Mouse (Mus musculus) liver, embryonic 16.5 days (tissue): ENCODE results near the gene Zfp408. TPM values are rescaled to one million over a fixed set of nuclear protein-coding genes. Genes with fewer than 3 reads are reported as not detected.
"Not testable (repeated sequence)": the region's sequence is repeated elsewhere in the genome, so short reads cannot be mapped to it uniquely, and the experiment has no call there.

Experiments
- ATAC-seq: fragments of 200-750 bp; cut with Nextera tagmentation; 2 replicates; pipeline ENCODE4 v1.8.0; 2017; ENCODE audit warnings: low read depth, mild to moderate bottlenecking, moderate number of reproducible peaks, moderate library complexity
- H3K27ac ChIP-seq: fragments of 300-500 bp; sonication (generic); 2 replicates; pipeline ENCODE4 v1.5.1; 2014; ENCODE audit warnings: mild to moderate bottlenecking, low read length
- H3K27me3 ChIP-seq: fragments of 300-500 bp; sonication (generic); 2 replicates; pipeline ENCODE4 v1.6.1; 2014; ENCODE audit warnings: low read depth, low read length, mixed read lengths; ENCODE audit not compliant: control insufficient read depth, insufficient read depth
- H3K36me3 ChIP-seq: fragments of 300-500 bp; sonication (generic); 2 replicates; pipeline ENCODE4 v1.6.1; 2014; ENCODE audit warnings: mild to moderate bottlenecking; ENCODE audit not compliant: control insufficient read depth, insufficient read depth
- H3K4me1 ChIP-seq: fragments of 300-500 bp; sonication (generic); 2 replicates; pipeline ENCODE4 v1.6.1; 2014; ENCODE audit warnings: low read depth, low read length, mixed read lengths; ENCODE audit not compliant: control insufficient read depth
- H3K4me2 ChIP-seq: fragments of 300-500 bp; sonication (generic); 2 replicates; pipeline ENCODE4 v1.6.1; 2014; ENCODE audit warnings: low read depth, low read length, mixed read lengths
- H3K4me3 ChIP-seq: fragments of 300-500 bp; sonication (generic); 2 replicates; pipeline ENCODE4 v1.5.1; 2014; ENCODE audit warnings: low read depth, mild to moderate bottlenecking, low read length
- H3K9ac ChIP-seq: fragments of 300-500 bp; sonication (generic); 2 replicates; pipeline ENCODE4 v1.6.1; 2014; ENCODE audit warnings: low read depth, low read length
- H3K9me3 ChIP-seq: fragments of 300-500 bp; sonication (generic); replicated peaks from 2 replicates; pipeline ENCODE4 v1.6.1; 2016; ENCODE audit warnings: low read length; ENCODE audit not compliant: control insufficient read depth
- WGBS: fragments of 180-500 bp; shearing (Covaris S2); extraction: QIAGEN DNeasy Blood & Tissue Kit; methylation state at CpG from one replicate; pipeline ENCODE4 v1.1.7; 2014; ENCODE audit not compliant: insufficient replicate concordance; 5-methylcytosine and 5-hydroxymethylcytosine counted together
- polyA plus RNA-seq: library from polyadenylated mRNA; unstranded; fragments of >200 nt; fragmentation: Nextera tagmentation; extraction: Ambion mirVana; gene quantifications from 2 replicates; pipeline ENCODE4 v1.2.1, GENCODE M21; 2015

Zfp408 gene
- polyA plus RNA-seq, 1 experiment from 2014 or later = 3.3 TPM

DNA sequence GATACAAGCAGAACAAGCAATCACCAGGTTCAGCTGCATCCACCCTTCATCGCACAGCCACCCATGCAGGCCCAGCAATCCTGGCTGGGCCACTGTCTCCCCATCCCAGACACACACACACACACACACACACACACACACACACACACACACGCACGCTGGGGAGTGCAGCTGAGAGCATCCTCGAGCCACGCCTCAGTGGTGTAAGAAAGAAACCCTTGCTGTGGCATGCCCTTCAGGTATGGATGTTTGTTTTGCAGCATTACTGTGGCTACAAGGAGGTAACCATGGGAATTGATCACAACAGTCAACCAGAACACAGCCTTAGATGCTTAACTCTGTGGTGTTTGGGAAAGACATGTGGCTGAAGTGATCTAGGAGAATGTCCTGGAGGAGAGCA lies 17.3 kb downstream of the Zfp408 start:
- peaks cover 21% of the 10 kb centered on the region for H3K4me1 ChIP-seq
- no peak overlapping the region for H3K4me3 ChIP-seq
- H3K4me2 ChIP-seq = no peak overlapping the region
- 67% methylated on average over 5 of the region's 5 CpGs for WGBS
- no peaks in the 10 kb centered on the region for H3K9me3 ChIP-seq
- no peak overlapping the region for H3K27ac ChIP-seq
- no peaks in the 10 kb centered on the region for H3K27me3 ChIP-seq
- H3K36me3 ChIP-seq = no peaks in the 10 kb centered on the region
- H3K9ac ChIP-seq = no peak overlapping the region
- ATAC-seq = no peak

DNA sequence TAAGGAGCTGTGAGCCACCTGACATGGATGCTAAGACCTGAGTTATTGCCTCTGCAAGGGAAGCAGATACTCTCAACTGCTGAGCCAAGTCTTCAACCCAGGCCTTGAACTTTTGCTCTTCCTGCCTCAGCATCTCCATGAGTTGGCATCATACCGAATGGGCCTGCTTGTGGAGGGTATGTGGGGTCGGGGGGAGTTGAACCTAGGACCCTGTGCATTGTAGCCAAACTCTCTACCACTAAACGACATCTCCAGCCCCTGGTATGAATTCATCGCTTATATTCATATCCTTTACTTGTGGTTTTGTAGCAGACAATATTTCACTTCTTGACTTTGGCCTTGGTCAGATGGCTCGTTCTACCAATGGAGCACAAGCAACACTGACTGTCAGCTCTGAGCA lies 17.8 kb downstream of the Zfp408 start:
- Histone ChIP-seq H3K27ac (no peak overlapping the region), H3K4me3 (no peak overlapping the region), H3K36me3 (no peaks in the 10 kb centered on the region), H3K4me1 (peaks cover 21% of the 10 kb centered on the region), H3K27me3 (no peaks in the 10 kb centered on the region), H3K9ac (no peak overlapping the region), H3K9me3 (no peaks in the 10 kb centered on the region), H3K4me2 (no peak overlapping the region)
- WGBS = 66% methylated on average over 5 of the region's 5 CpGs
- ATAC-seq = no peak

GRCm38 (mm10) chr2:91630384-91630783 lies 19.2 kb downstream of the Zfp408 start:
- WGBS = 79% methylated on average over 12 of the region's 12 CpGs
- no peak overlapping the region for H3K4me2 ChIP-seq
- H3K9ac ChIP-seq = no peak overlapping the region
- H3K4me1 ChIP-seq = peaks cover 11% of the 10 kb centered on the region
- ATAC-seq = no peak
- H3K9me3 ChIP-seq = no peaks in the 10 kb centered on the region
- no peak overlapping the region for H3K27ac ChIP-seq
- no peak overlapping the region for H3K4me3 ChIP-seq
- H3K36me3 ChIP-seq = no peaks in the 10 kb centered on the region
- no peaks in the 10 kb centered on the region for H3K27me3 ChIP-seq

DNA sequence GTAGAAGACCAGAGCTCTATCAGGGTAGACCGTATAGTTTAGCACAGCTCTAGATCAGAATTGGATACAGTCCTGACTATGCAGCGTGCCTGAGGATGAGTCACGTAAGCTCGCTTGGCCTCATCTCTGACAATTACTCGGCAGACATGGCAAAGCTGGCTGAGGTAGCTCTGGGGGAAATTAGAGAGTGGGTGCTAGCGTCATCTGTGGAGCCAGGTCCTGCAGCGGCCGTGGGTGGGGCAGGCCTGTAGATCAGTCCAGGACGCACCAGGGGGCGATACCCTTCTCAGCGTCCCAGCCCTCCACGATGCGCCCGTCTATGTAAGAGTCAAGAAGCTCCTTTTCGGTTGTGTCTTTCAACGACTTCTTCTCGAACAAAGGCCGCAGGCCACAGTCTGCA lies 19.9 kb downstream of the Zfp408 start:
- Histone ChIP-seq H3K4me1 (peaks cover 4% of the 10 kb centered on the region), H3K4me3 (no peak overlapping the region), H3K9ac (no peak overlapping the region), H3K4me2 (no peak overlapping the region), H3K9me3 (no peaks in the 10 kb centered on the region), H3K36me3 (no peaks in the 10 kb centered on the region), H3K27me3 (no peaks in the 10 kb centered on the region), H3K27ac (no peak overlapping the region)
- 77% methylated on average over 18 of the region's 18 CpGs for WGBS
- ATAC-seq = no peak

- no peaks in the 10 kb centered on the region for H3K9me3 ChIP-seq
These were observed 21.4 kb downstream of the Zfp408 start for GRCm38 (mm10) chr2:91628171-91628570.

DNA sequence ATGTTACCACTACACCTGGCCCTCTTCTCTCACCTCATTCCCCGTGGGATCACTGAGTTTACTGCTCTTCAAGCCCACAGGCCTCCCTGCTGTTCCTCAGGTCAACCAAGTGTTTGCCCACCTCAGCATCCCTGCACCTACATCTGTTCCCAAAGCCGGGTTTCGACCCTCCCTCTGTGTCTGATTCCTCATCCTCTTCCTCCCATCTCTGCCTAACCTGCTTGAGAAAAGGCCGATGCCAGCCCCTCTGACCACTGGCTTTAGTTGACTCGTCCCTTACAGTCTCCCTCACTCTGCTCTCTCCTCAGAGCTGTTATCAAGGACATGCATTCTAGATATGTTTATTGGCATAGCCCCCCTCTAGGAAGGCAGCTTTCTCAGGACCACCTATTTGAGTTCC lies 22.1 kb downstream of the Zfp408 start:
- no peak overlapping the region for H3K4me3 ChIP-seq
- no peaks in the 10 kb centered on the region for H3K27me3 ChIP-seq
- no peak for ATAC-seq
- no peaks in the 10 kb centered on the region for H3K4me1 ChIP-seq
- H3K27ac ChIP-seq = no peak overlapping the region
- H3K4me2 ChIP-seq = no peak overlapping the region
- no peak overlapping the region for H3K9ac ChIP-seq
- no peaks in the 10 kb centered on the region for H3K9me3 ChIP-seq
- 61% methylated on average over 5 of the region's 5 CpGs for WGBS
- H3K36me3 ChIP-seq = peaks cover 10% of the 10 kb centered on the region

More at GRCm38 (mm10) chr2:91628171-91628570, 21.4 kb downstream of the Zfp408 start:
- 0 out of 2 replicates have a peak, but pooled peaks cover 6% of the 10 kb centered on the region for H3K36me3 ChIP-seq
- no peak for ATAC-seq
- no peak overlapping the region for H3K27ac ChIP-seq
- H3K27me3 ChIP-seq = no peaks in the 10 kb centered on the region
- H3K4me3 ChIP-seq = no peak overlapping the region
- H3K4me1 ChIP-seq = no peaks in the 10 kb centered on the region
- no peak overlapping the region for H3K9ac ChIP-seq
- H3K4me2 ChIP-seq = no peak overlapping the region
- whole genome bisulfite sequencing = 68% methylated on average over 8 of the region's 8 CpGs

GRCm38 (mm10) chr2:91623366-91623765 lies 26.2 kb downstream of the Zfp408 start:
- not testable (repeated sequence) for H3K27me3 ChIP-seq, H3K4me1 ChIP-seq, H3K9me3 ChIP-seq, H3K4me3 ChIP-seq, ATAC-seq, H3K27ac ChIP-seq, H3K4me2 ChIP-seq, H3K9ac ChIP-seq
- H3K36me3 ChIP-seq = peaks cover 32% of the 10 kb centered on the region
- 83% methylated on average over 7 of the region's 7 CpGs for WGBS

GRCm38 (mm10) chr2:91622356-91622755 lies 27.2 kb downstream of the Zfp408 start:
- Histone ChIP-seq H3K9ac (no peak overlapping the region), H3K4me3 (no peak overlapping the region), H3K9me3 (no peaks in the 10 kb centered on the region), H3K36me3 (peaks cover 38% of the 10 kb centered on the region), H3K4me1 (no peaks in the 10 kb centered on the region), H3K4me2 (no peak overlapping the region), H3K27ac (no peak overlapping the region), H3K27me3 (no peaks in the 10 kb centered on the region)
- 84% methylated on average over 5 of the region's 5 CpGs for WGBS
- no peak for ATAC-seq

DNA sequence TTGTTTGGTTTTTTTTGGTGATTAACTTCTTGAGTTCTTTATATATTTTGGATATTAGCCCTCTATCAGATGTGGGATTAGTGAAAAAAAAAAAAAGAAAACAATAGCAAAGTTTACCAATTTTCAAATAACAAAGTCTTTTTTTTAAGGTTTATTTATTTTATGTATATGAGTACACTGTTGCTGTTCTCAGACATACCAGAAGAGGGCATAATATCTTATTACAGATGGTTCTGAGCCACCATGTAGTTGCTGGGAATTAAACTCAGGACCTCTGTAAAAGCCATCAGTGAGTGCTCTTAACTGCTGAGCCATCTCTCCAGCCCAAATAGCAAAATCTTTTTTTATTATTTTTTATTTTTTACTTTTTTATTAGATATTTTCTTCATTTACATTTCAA lies 40.2 kb downstream of the Zfp408 start:
- peaks cover 23% of the 10 kb centered on the region for H3K36me3 ChIP-seq
- not testable (repeated sequence) for H3K27me3 ChIP-seq, ATAC-seq

DNA sequence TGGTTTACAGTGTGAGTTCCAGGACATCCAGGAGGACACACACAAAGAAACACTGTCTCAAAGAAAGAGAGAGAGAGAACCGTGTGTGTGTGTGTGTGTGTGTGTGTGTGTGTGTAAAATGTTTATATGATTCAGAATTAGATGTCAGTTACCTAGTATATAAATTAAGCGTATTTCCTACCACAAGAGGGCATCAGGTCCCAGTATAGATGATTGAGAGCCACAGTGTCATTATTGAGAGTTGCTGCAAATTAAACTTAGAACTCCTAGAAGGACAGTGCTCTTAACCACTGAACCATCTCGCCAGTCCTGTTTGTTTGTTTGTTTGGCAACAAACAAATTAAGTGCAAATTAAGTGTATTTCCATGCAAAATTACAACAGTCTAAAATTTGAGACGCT lies 47.2 kb downstream of the Zfp408 start:
- no peak for ATAC-seq
- Histone ChIP-seq H3K27me3 (no peaks in the 10 kb centered on the region), H3K27ac (no peak overlapping the region), H3K4me1 (no peaks in the 10 kb centered on the region), H3K4me3 (no peak overlapping the region), H3K9me3 (no peaks in the 10 kb centered on the region), H3K36me3 (peaks cover 53% of the 10 kb centered on the region), H3K9ac (no peak overlapping the region), H3K4me2 (no peak overlapping the region)
- 79% methylated on average over 4 of the region's 4 CpGs for WGBS

More for the DNA sequence above, 40.2 kb downstream of the Zfp408 start:
- H3K9me3 ChIP-seq, H3K9ac ChIP-seq, H3K4me2 ChIP-seq, H3K4me1 ChIP-seq, H3K4me3 ChIP-seq, H3K27ac ChIP-seq: not testable (repeated sequence)
